Mouse (Mus musculus) bone marrow, adult 2 months (tissue): ENCODE data around the gene Cdc42bpg.
A peak's percentile ranks its signal among the peaks of the same experiment; 100 is the strongest.

Experiments
- CTCF ChIP-seq: fragments of 200-500 bp; IDR thresholded peaks from 2 replicates; pipeline ENCODE4 v1.5.1; 2011; ENCODE audit warnings: low read length, control low read depth; ENCODE audit not compliant: control insufficient read depth, insufficient read depth
- POLR2A ChIP-seq: fragments of 200-500 bp; IDR thresholded peaks from 2 replicates; pipeline ENCODE4 v1.6.1; 2011; ENCODE audit warnings: low read depth, mild to moderate bottlenecking, control low read depth, low read length, borderline replicate concordance; ENCODE audit not compliant: control insufficient read depth

DNA sequence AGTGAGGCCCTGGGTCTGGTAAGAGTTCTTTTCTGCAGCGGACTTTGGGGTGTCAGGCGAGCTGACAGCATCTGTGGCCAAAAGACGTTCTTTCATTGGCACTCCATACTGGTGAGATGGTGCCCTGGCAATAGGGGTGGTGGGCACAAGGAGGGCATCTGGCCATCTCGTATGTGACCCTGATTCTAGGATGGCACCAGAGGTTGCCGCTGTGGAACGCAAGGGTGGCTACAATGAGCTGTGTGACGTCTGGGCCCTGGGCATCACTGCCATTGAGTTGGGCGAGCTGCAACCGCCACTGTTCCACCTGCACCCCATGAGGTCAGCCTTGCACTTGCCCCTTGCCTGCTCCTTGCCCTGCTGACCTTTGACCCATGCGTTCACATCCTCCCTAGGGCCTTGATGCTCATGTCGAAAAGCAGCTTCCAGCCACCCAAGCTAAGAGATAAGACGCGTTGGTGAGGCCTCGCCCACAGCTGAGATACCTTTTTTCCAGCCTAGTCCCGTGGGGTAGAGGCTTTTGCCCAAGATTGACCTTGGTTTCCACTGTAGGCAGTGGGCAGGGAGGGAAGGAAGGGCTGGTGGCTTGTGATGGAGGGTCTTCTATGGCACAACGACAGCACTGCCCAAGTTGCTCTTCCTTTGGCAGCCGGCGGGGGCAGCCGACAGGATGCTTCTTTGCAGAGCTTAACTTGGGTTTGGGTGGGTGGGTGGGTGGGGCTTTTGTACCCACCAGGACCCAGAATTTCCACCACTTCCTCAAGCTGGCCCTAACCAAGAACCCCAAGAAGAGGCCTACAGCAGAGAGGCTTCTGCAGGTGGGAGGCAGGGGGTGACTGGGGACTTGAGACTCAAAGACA, 37.0 kb downstream of the Cdc42bpg start:
- TF ChIP-seq CTCF, result peak; percentile 18; the same call in 1 of the 2 replicates
- TF ChIP-seq POLR2A, result no peak
